Mouse (Mus musculus): ENCODE measurements around the gene Hebp2. TPM values are rescaled to one million over a fixed set of nuclear protein-coding genes. Genes with fewer than 3 reads are reported as not detected.

Hebp2 gene
- polyA plus RNA-seq, 1 experiment from 2014 or later, result 5.9 TPM

GRCm38 (mm10) chr10:18501997-18502396 is 43.9 kb downstream of the Hebp2 start:
- H3K4me1 ChIP-seq (replicated peaks; ENCODE audit: control insufficient read depth, insufficient read depth, low read length), result peaks cover 20% of the 10 kb centered on the region
- no peak overlapping the region for H3K9ac ChIP-seq (replicated peaks; ENCODE audit: low read depth, low read length)
- 60% methylated on average over 3 of the region's 3 CpGs for WGBS
- H3K36me3 ChIP-seq (ENCODE audit: control insufficient read depth, insufficient read depth), result 0 out of 2 replicates have a peak, but pooled peaks cover 2% of the 10 kb centered on the region
- no peaks in the 10 kb centered on the region for H3K27me3 ChIP-seq (replicated peaks; ENCODE audit: control insufficient read depth, insufficient read depth, low read length)
- H3K4me3 ChIP-seq (replicated peaks; ENCODE audit: low read length), result no peak overlapping the region
- H3K4me2 ChIP-seq (ENCODE audit: low read length), result no peak overlapping the region
- H3K9me3 ChIP-seq (ENCODE audit: control insufficient read depth, low read length), result no peaks in the 10 kb centered on the region
- no peak for ATAC-seq
- H3K27ac ChIP-seq (ENCODE audit: low read length), result no peak overlapping the region

- H3K36me3 ChIP-seq (ENCODE audit: control insufficient read depth, insufficient read depth), result 0 out of 2 replicates have a peak, but pooled peaks cover 2% of the 10 kb centered on the region
- no peaks in the 10 kb centered on the region for H3K27me3 ChIP-seq (replicated peaks; ENCODE audit: control insufficient read depth, insufficient read depth, low read length)
- WGBS, result 67% methylated on average over 7 of the region's 7 CpGs
- no peaks in the 10 kb centered on the region for H3K9me3 ChIP-seq (ENCODE audit: control insufficient read depth, low read length)
- no peak overlapping the region for H3K27ac ChIP-seq (ENCODE audit: low read length)
- H3K4me2 ChIP-seq (ENCODE audit: low read length), result no peak overlapping the region
- 0 out of 2 replicates have a peak, but pooled peaks cover 3% of the 10 kb centered on the region for H3K4me1 ChIP-seq (replicated peaks; ENCODE audit: control insufficient read depth, insufficient read depth, low read length)
- peak; percentile 38; the same call in 1 of the 2 replicates for ATAC-seq
- no peak overlapping the region for H3K9ac ChIP-seq (replicated peaks; ENCODE audit: low read depth, low read length)
- no peak overlapping the region for H3K4me3 ChIP-seq (replicated peaks; ENCODE audit: low read length)
These were observed 48.8 kb downstream of the Hebp2 start for GRCm38 (mm10) chr10:18497066-18497465.

DNA sequence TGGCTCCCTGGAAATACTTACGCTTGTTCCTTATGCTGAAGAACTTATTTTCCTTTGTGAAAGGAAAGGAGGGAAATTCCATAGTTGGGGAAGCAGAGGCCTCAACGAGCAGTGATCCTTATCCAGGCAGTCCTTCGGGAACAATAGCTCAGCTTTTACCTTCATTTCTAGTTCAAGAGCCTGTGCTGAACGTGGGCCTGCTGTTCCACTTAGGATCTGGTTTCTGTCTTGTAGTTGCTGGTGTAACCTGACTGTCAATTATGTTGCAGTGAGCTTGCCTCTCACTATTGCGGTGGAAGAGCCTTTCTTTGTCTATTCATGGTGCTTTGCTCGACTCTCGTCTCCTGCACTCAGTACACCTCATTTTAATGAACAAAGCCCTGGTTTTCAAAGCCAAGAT is 51.6 kb downstream of the Hebp2 start:
- Histone ChIP-seq H3K9ac (replicated peaks; ENCODE audit: low read depth, low read length) (no peak overlapping the region), H3K4me3 (replicated peaks; ENCODE audit: low read length) (no peak overlapping the region), H3K27me3 (replicated peaks; ENCODE audit: control insufficient read depth, insufficient read depth, low read length) (no peaks in the 10 kb centered on the region), H3K9me3 (ENCODE audit: control insufficient read depth, low read length) (no peaks in the 10 kb centered on the region), H3K27ac (ENCODE audit: low read length) (no peak overlapping the region), H3K36me3 (ENCODE audit: control insufficient read depth, insufficient read depth) (0 out of 2 replicates have a peak, but pooled peaks cover 2% of the 10 kb centered on the region), H3K4me2 (ENCODE audit: low read length) (no peak overlapping the region), H3K4me1 (replicated peaks; ENCODE audit: control insufficient read depth, insufficient read depth, low read length) (0 out of 2 replicates have a peak, but pooled peaks cover 3% of the 10 kb centered on the region)
- no peak for ATAC-seq
- WGBS, result 33% methylated on average over 7 of the region's 7 CpGs

GRCm38 (mm10) chr10:18493010-18493894 is 52.6 kb downstream of the Hebp2 start:
- Histone ChIP-seq H3K36me3 (ENCODE audit: control insufficient read depth, insufficient read depth) (no peaks in the 10 kb centered on the region), H3K27ac (ENCODE audit: low read length) (no peak overlapping the region), H3K4me2 (ENCODE audit: low read length) (no peak overlapping the region), H3K9ac (replicated peaks; ENCODE audit: low read depth, low read length) (no peak overlapping the region), H3K4me1 (replicated peaks; ENCODE audit: control insufficient read depth, insufficient read depth, low read length) (0 out of 2 replicates have a peak, but pooled peaks cover 3% of the 10 kb centered on the region), H3K9me3 (ENCODE audit: control insufficient read depth, low read length) (no peaks in the 10 kb centered on the region), H3K27me3 (replicated peaks; ENCODE audit: control insufficient read depth, insufficient read depth, low read length) (no peaks in the 10 kb centered on the region), H3K4me3 (replicated peaks; ENCODE audit: low read length) (no peak overlapping the region)
- no peak for ATAC-seq
- 91% methylated on average over 11 of the region's 11 CpGs for WGBS

GRCm38 (mm10) chr10:18491952-18492351 is 53.9 kb downstream of the Hebp2 start:
- no peak for ATAC-seq
- no peak overlapping the region for H3K27ac ChIP-seq (ENCODE audit: low read length)
- WGBS, result 90% methylated on average over 4 of the region's 4 CpGs
- no peaks in the 10 kb centered on the region for H3K27me3 ChIP-seq (replicated peaks; ENCODE audit: control insufficient read depth, insufficient read depth, low read length)
- no peak overlapping the region for H3K4me3 ChIP-seq (replicated peaks; ENCODE audit: low read length)
- no peaks in the 10 kb centered on the region for H3K36me3 ChIP-seq (ENCODE audit: control insufficient read depth, insufficient read depth)
- H3K9me3 ChIP-seq (ENCODE audit: control insufficient read depth, low read length), result no peaks in the 10 kb centered on the region
- H3K4me2 ChIP-seq (ENCODE audit: low read length), result no peak overlapping the region
- H3K4me1 ChIP-seq (replicated peaks; ENCODE audit: control insufficient read depth, insufficient read depth, low read length), result 0 out of 2 replicates have a peak, but pooled peaks cover 3% of the 10 kb centered on the region
- no peak overlapping the region for H3K9ac ChIP-seq (replicated peaks; ENCODE audit: low read depth, low read length)

DNA sequence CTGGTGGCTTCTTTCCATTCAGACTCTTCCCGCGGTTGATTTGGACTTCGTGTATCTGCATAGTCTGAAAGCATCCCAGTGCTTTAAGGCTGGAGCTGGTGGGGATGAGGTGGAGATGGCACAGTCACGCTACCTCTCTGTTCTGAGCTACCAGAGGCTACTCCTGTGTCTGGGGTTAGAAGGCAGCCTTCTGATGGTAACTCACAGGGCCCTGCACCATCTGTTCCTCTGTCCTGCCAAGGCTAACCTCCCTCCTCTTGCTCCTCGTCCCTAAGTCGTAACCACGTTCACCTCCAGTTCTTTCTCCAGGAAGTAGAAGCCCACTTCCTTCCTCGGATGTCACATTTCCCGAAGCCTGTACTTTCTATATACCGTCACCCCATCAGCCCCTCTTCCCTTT is 55.9 kb downstream of the Hebp2 start:
- Histone ChIP-seq H3K4me1 (replicated peaks; ENCODE audit: control insufficient read depth, insufficient read depth, low read length) (0 out of 2 replicates have a peak, but pooled peaks cover 3% of the 10 kb centered on the region), H3K9me3 (ENCODE audit: control insufficient read depth, low read length) (no peaks in the 10 kb centered on the region), H3K9ac (replicated peaks; ENCODE audit: low read depth, low read length) (no peak overlapping the region), H3K27ac (ENCODE audit: low read length) (no peak overlapping the region), H3K27me3 (replicated peaks; ENCODE audit: control insufficient read depth, insufficient read depth, low read length) (no peaks in the 10 kb centered on the region), H3K36me3 (ENCODE audit: control insufficient read depth, insufficient read depth) (no peaks in the 10 kb centered on the region), H3K4me2 (ENCODE audit: low read length) (no peak overlapping the region), H3K4me3 (replicated peaks; ENCODE audit: low read length) (no peak overlapping the region)
- WGBS, result 95% methylated on average over 10 of the region's 10 CpGs
- ATAC-seq, result no peak

Other genes with a start within 250 kb of the Hebp2 start
- gene Nhsl1, start 227.1 kb downstream of the Hebp2 start, polyA plus RNA-seq (2015; fragmentation: Nextera tagmentation; extraction: Ambion mirVana), result 16.9 and 17.4 TPM in 2 replicates
- 6.6 and 7.8 TPM in 2 replicates for gene Arfgef3, start 197.9 kb upstream of the Hebp2 start, polyA plus RNA-seq (2015; fragmentation: Nextera tagmentation; extraction: Ambion mirVana)
- gene Gm4922, start 240.7 kb upstream of the Hebp2 start, polyA plus RNA-seq (2015; fragmentation: Nextera tagmentation; extraction: Ambion mirVana), result 0.21 and 0.23 TPM in 2 replicates

All from forebrain, embryonic 16.5 days (tissue).